Mouse (Mus musculus) erythroblast, embryonic 14.5 days (primary cell): ENCODE results near the gene Phyhd1. TPM values are rescaled to one million over a fixed set of nuclear protein-coding genes. Genes with fewer than 3 reads are reported as not detected.

Experiments
- H3K27me3 ChIP-seq: 2 replicates; pipeline ENCODE4 v1.6.1; 2012; ENCODE audit warnings: inconsistent platforms; ENCODE audit not compliant: control insufficient read depth
- H3K36me3 ChIP-seq: 2 replicates; pipeline ENCODE4 v1.6.1; 2012; ENCODE audit warnings: mild to moderate bottlenecking, inconsistent platforms; ENCODE audit not compliant: control insufficient read depth
- H3K4me1 ChIP-seq: 2 replicates; pipeline ENCODE4 v1.6.1; 2012; ENCODE audit warnings: inconsistent platforms; ENCODE audit not compliant: control insufficient read depth
- H3K4me3 ChIP-seq: replicated peaks from 2 replicates; pipeline ENCODE3; 2012; ENCODE audit warnings: moderate library complexity, mild to moderate bottlenecking, inconsistent platforms
- H3K9me3 ChIP-seq: 2 replicates; pipeline ENCODE4 v1.6.1; 2012; ENCODE audit warnings: low read length, inconsistent platforms, mixed read lengths; ENCODE audit not compliant: control insufficient read depth
- GATA1 ChIP-seq: IDR thresholded peaks from 2 replicates; pipeline ENCODE4 v1.6.1; 2012; ENCODE audit warnings: low read length, inconsistent platforms, mixed read lengths
- TAL1 ChIP-seq: IDR thresholded peaks from 3 replicates; pipeline ENCODE4 v1.6.1; 2012; ENCODE audit warnings: low read length, inconsistent platforms, mixed read lengths
- polyA plus RNA-seq: library from polyadenylated mRNA; stranded (reverse); fragments of >175 nt; gene quantifications from 2 replicates; pipeline ENCODE4 v1.2.3, GENCODE M21; 2012

Gene Phyhd1
- polyA plus RNA-seq, 1 experiment = 0.06 TPM

DNA sequence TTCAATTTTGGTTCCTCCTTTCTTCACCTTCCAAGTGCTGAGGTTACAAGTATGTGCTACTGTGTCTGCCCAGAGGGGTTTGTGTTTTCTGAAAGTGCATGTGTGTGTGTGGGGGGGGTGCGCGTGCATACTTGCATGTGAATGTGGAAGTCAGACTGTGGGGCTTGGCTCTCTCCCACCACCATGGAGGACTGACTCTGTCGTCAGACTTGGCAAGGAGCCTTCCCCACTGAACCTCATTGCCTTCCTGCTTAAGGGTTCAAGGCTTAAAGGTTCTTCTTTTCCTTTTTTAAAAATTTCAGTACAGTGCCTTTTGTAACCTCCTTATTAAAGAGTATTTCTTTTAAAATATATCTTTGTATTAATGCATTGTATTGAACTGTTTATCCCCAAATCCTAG lies 62.8 kb downstream of the Phyhd1 start:
- Histone ChIP-seq H3K4me3 (no peak overlapping the region), H3K9me3 (no peaks in the 10 kb centered on the region), H3K36me3 (peaks cover 99% of the 10 kb centered on the region), H3K27me3 (no peaks in the 10 kb centered on the region), H3K4me1 (no peaks in the 10 kb centered on the region)
- no peak for TF ChIP-seq TAL1
- TF ChIP-seq GATA1 = no peak

Other genes with a start within 250 kb of the Phyhd1 start
- gene Wdr34, start 217.3 kb upstream of the Phyhd1 start, polyA plus RNA-seq = 0.69 and 1.6 TPM in 2 replicates
- gene Set, start 208.8 kb upstream of the Phyhd1 start, polyA plus RNA-seq = 11.7 and 14.7 TPM in 2 replicates
- 0.09 and 0.13 TPM in 2 replicates for gene Pkn3, start 188.5 kb upstream of the Phyhd1 start, polyA plus RNA-seq
- gene Zdhhc12, start 172.6 kb upstream of the Phyhd1 start, polyA plus RNA-seq = 1.6 and 2.8 TPM in 2 replicates
- 1.7 and 2.4 TPM in 2 replicates for gene Zer1, start 141.6 kb upstream of the Phyhd1 start, polyA plus RNA-seq
- gene Tbc1d13, start 132.5 kb upstream of the Phyhd1 start, polyA plus RNA-seq = 0.72 and 0.83 TPM in 2 replicates
- gene Endog, start 94.7 kb upstream of the Phyhd1 start, polyA plus RNA-seq = 0.45 and 0.55 TPM in 2 replicates
- gene Spout1, start 87.7 kb upstream of the Phyhd1 start, polyA plus RNA-seq = 2.5 and 2.9 TPM in 2 replicates
- gene Kyat1, start 60.4 kb upstream of the Phyhd1 start, polyA plus RNA-seq = 0.34 and 0.45 TPM in 2 replicates
- gene Lrrc8a, start 28.5 kb upstream of the Phyhd1 start, polyA plus RNA-seq = 0.56 TPM in 2 replicates
- gene Gm28035, start 25.6 kb upstream of the Phyhd1 start, polyA plus RNA-seq = not detected in 2 replicates
- gene Gm28038, start 14.8 kb downstream of the Phyhd1 start, polyA plus RNA-seq = not detected in 2 replicates
- gene Dolk, start 20.1 kb downstream of the Phyhd1 start, polyA plus RNA-seq = 0.12 and 0.17 TPM in 2 replicates
- 10.7 and 13.0 TPM in 2 replicates for gene Nup188, start 20.2 kb downstream of the Phyhd1 start, polyA plus RNA-seq
- 1.8 TPM in 2 replicates for gene Sh3glb2, start 93.1 kb downstream of the Phyhd1 start, polyA plus RNA-seq
- 0.95 and 1.2 TPM in 2 replicates for gene Miga2, start 98.0 kb downstream of the Phyhd1 start, polyA plus RNA-seq
- gene Dolpp1, start 126.1 kb downstream of the Phyhd1 start, polyA plus RNA-seq = 2.2 and 2.6 TPM in 2 replicates
- gene Crat, start 149.6 kb downstream of the Phyhd1 start, polyA plus RNA-seq = 15.6 and 20.5 TPM in 2 replicates
- gene Ptpa, start 149.8 kb downstream of the Phyhd1 start, polyA plus RNA-seq = 150 and 192 TPM in 2 replicates
- gene Ier5l, start 208.0 kb downstream of the Phyhd1 start, polyA plus RNA-seq = 0.02 TPM in 2 replicates